Mouse (Mus musculus): Measurements from ENCODE around the gene Tut7.
"Not testable (repeated sequence)": the region's sequence is repeated elsewhere in the genome, so short reads cannot be mapped to it uniquely, and the experiment has no call there.

Gene Tut7

DNA sequence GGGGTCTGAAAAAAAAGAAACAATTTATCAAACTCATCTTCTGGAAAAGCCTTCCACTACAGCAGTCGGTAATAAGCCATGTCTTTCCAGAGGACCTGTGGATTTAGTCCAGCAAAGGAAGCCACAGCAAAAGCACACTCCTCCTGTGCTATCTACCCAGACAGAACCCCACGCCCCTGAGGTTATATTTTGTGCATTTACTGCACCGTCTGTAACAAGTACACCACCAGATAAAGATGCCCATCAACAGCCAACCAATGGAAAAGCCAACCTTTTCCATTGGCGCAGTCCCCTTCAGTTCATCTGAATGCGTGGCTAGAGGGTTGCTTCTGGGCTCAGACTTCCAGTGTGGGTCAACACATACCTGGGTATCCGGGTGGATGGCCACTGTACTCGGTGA, 60.2 kb downstream of the Tut7 start:
- no peak for DNase-seq

DNA sequence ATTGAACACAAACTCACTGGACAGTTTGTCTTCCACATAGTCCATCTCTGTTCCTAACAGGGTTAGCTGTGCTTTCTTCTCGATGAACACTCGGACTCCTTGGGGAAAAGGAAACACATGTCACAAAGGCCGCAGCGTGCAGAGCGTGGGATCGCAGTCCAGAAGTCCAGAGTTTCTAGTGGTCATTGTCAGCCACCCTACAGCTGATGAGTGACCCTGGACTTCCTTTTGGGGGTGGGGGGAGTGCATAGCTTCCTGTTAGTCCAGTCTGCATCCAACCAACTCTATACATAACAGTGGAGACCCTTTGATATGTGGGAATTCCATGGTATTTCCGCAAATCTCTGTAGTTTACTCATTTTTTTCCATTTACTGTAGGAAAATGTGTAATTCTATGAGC, 66.0 kb downstream of the Tut7 start:
- DNase-seq, result no peak

DNA sequence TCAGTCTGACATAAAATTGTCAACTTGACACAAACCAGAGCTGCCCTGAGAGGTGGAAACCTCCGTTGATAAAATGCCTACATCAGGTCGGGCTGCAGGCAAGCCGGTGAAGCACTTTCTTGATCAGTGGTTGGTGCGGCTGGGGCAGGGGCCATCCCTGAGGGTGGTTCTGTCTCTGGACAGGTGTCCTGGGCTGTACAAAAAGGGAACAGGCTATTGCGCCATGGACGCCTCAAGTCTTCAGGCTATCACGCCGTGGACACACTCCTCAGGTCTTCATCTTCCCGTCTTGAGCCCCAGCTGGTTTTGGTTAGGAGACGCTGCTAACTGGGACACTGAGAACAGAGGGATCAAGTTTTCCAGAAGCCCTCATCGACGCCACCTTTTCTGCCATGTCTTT, 72.6 kb downstream of the Tut7 start:
- DNase-seq, result no peak

DNA sequence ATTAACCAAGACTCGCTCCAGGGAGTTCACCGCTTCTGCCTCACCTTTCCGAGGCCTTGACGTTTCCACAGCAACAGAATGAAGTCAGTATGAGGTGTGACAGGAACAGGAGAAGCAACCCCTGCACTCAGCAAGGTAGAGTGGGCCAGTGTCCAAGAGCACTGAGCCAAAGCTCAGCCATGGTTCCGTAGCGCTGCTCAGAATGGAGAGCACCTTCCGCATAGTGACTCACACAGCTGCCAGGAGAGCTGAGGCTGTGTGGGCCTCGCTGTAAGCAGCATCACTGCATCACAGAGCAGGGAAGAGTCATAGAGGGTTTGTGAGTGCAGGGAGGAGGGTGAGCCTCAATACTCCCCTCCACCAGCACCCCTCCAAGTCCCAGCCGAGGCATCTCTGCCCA, 76.2 kb downstream of the Tut7 start, which contains the start of gene 1700014D04Rik:
Gene 1700014D04Rik, minus strand, starts transcription at position 42 of the 400 bp plus-strand sequence.
- no peak for DNase-seq

DNA sequence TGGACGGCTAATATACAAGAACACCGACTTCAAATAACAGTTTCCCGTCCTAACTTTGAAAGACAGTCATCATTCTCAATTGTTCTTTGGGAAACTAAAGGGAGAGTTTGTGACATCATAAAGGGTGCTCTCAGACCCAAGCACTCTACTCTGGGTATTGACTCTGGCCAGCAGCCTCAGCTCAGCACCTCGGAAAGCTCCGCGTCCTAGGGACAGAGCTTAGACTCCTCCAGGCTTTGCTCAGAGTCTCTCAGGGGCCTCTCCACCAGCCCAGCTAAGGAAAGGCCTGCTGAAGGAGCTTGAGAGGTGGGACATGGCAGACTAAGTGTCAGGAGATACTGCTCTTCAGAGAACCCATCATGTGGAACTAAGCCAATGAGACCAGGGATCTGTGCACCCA, 76.8 kb downstream of the Tut7 start:
- DNase-seq, result no peak

DNA sequence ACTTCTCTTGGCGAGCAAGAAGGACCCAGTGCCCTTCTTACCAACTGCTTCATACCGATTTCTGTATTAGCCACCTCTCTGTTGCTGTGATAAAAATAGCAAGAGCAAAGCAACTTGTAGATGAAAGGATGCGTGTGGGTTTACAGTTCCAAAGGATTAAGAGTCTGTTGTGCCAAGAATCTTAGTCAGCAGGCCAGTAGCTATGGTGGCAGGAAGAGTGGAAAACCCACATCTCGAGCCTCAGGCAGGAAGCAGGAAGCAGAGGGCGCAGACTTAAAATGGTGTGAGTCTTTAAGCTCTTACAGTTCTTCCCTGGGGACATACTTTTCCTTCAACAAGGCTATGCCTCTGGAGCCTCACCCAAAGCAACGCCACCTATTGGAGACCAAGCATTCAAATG, 77.5 kb downstream of the Tut7 start:
- no peak for DNase-seq

DNA sequence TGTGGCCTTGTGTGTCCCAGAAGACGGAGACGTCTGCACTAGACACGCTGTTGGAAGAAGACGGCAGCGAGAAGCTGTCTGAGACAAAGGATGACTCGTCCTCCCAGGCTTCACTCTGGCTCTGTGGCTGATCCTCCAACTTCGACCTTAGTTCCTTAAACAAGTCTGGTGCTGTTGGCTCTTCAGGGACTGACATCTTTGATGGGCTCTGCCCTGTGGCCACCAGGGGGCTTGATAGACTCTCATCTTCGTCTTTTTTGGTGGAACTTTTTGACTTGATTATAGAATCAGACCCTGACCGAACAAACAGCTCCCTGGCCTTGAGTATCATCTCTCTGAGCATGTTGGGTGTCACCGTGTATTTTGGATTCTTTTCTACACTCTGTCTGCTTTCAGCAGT, 81.2 kb downstream of the Tut7 start:
- DNase-seq, result peak; percentile 38

DNA sequence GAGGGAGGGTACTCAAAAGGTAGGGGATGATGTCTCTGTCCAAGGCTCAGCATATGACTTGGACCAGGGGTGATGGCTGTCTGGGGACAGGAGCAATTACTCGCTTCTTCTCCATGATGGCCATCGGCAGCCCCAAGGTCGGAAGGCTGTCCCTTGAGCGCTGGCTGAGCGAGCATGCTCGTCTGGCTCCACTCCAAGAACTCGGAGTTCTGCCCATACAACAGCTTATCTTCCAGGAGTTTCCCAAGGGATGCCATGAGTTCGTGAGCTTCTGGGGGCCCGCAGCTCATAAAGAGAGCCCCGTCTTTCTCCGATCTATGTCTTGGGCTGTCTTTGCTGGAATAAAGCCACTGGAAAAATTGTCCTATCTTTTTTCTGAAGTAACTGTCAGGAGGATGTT, 81.9 kb downstream of the Tut7 start:
- DNase-seq, result peak; percentile 41

DNA sequence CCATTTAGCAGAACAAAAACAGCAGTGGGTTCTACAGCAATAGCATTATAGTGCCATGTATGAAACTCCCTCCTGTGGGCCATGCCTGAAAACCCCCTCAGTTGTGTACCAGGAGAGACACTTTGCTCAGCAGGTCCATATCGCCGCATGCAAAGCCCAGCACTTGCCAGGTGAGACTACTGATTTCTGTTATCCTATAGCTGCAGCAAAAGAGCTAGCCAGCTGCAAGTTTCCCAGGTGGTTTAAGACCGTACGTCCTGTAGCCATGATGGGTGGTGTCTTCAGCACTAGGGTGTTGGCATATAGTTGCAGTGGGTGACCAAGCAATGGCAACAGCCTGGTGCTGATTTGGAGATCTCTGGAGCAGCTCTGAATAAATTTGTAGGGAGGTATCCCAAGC, 83.5 kb downstream of the Tut7 start:
- no peak for DNase-seq

DNA sequence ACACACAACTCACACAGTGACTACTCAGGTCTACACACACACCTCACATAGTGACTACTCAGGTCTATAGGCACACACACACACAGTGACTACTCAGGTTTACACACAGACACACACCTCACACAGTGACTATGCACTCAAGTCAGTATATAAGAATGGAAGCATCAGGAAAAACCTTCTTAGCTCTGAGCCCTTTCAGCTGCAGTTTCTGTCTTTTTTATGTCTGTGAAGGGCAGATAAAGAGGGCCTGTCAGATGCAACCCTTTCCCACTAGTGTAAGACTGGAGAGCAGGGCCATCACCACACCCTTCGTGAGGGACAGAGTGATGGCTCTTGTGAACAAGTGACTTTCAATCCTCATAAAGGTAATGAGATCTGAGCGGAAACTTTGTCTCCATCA, 84.5 kb downstream of the Tut7 start:
- no peak for DNase-seq

DNA sequence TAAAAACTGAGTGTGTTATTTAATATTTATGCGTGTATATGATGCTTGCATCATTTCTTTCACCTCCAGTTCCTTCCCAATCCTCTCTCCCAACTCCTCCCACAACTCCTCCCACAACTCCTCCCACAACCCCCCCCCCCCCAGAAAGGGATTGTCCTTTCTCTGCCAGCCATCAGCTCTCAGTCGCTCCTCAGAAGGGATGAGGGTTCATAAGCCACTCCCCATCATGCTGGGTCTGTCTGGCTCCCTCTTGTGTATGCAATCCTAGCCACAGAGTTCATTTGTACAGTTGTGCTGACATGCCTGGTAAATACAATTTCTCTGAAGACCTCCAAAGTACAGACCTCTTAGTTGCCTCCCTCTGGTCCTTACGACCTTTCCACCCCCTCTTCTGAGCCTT, 87.8 kb downstream of the Tut7 start:
- DNase-seq, result no peak

DNA sequence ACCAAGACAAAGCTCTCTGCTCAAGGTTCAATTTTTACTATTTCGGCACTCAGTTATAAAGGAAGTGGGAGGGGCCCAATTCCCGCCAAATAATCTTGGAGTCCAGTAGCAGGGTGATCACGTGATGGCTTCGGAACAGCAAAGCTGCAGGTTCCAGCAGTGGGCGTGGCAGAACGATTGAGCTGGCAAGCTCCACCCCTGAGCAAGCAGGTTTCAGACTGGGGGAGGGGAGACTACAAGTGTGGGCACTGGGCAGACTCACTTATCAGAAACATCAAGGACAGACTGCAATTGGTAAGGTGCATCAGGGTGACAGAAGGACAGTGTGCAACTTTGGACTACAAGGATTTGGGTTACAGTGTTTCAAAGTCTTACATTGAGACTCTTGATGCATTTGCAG, 88.6 kb downstream of the Tut7 start:
- DNase-seq, result not testable (repeated sequence)

DNA sequence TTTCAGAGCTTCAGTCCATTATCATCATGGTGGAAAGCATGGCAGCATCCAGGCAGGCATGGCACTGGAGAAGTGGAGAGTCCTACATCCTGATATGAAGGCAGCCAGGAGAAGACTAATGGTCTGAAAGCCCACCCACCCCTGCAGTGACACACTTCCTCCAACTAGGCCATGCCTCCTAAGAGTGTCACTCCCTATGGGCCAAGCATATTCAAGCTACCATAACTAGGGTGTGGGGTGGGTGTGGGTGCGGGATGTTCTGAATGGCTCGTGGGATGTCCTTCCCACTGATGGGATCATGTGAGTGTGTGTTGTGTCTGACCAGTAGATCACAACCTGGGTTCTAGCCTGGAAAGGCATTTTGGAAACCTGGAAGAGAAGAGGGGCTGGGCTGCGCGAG, 89.0 kb downstream of the Tut7 start:
- no peak for DNase-seq

DNA sequence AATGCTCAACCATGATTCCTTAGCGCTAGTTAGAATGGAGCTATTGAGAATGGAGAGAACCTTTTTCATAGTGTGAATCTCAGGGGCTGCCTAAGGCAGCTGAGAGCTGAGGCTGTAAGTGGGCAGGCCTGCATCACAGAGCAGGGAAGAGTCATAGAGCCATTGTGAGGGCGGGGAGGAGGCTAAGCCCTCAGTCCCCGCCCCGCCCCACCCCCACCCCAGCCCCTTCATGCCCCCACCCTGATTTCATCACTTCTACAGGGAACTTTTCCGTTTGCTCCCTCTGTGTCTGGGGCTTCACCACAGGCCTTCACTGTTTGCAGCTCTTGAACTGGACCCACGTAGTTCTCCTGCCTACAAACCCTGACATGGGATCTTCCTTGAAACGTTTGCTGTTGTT, 91.3 kb downstream of the Tut7 start, which contains the start of gene Spata31d1d:
Gene Spata31d1d, minus strand, starts transcription at position 101 of the 400 bp plus-strand sequence.
- DNase-seq, result no peak

DNA sequence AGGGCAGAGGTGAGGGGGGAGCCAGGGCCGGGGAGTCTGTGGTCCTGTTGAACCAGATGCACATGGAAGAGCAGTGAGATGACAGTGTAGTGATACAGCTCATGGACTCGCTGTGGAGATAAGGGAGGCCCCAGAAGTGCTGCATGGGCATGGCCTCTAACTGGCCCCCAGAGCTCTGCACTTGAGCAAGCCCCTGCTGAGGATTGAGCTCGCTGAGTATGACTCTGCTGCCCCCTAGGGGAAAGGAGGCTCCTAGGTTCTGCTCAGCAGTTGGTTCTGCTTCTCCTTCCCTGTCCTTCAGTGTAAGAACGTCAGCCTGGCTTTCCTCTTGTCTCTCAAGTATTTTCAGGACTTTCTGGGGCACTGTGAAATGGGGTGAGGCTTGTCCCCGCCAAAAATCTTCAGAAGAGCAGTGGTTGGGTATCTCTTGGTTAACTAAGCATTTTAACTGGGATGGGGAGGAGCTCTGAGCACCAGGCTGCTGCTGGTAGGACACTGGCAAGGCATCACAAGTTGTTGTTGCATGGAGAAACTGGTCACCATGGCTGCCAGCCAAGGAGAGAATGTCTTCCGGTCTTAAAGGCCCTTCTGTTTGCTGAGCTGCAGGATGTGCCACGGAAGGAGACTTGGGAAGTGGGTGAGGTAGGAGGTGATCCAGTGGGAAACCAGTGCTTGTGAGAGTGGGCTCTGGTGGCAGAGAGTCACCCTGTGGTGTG, 94.4 kb downstream of the Tut7 start:
- DNase-seq, result peak; percentile 88

DNA sequence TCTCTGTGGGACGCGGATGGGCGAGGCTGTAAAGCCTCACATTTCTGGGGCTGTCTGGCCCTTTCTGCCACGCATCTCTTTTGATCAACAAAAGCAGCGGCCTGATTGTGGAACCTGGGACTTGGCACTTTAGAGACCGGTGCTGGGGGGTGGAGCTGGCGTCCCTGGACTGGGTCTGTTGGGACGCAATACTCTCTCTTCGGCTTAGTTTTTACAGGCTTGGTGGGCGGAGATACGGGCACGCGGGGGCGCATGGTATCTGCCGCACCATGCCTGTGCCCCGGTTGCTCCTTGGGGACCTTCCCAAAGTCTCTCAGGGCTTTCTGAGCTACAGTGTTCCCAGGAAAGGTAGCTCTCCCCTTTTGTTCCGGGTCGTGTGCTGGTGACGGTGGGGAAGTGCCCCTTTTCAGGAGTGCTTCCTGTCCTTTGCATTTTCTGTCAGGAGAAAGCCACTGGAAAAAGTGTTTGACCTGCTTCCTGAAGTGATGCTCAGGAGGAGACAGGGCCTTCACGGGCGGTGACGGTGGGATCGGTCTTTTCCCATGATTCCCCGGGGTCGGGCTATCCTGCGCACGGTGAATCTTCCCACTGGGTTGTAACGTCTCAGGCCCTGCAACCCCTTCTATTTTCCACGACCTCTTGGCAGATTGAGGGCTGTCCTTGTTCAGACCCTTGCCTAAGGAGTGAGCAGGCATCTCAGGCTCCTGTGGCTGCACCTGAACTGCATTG, 96.6 kb downstream of the Tut7 start:
- DNase-seq, result no peak

DNA sequence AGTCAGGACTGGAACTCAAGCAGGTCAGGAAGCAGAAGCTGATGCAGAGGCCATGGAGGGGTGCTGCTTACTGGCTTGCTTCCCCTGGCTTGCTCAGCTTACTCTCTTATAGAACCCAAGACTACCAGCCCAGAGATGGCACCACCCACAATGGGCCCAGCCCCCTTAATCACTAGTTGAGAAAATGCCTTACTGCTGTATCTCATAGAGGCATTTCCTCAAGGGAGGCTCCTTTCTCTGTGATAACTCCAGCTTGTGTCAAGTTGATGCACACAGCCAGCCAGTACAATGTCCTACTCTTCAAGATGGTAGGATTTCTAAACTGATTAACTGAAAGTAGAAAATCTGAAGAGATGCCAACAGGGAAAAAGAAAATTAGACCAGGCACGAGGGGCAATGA, 100.9 kb downstream of the Tut7 start:
- not testable (repeated sequence) for DNase-seq

Measured in lung, postnatal 14 days (tissue).